Mouse (Mus musculus) hindbrain, embryonic 11.5 days (tissue): ENCODE data around the gene Arel1. TPM values are rescaled to one million over a fixed set of nuclear protein-coding genes. Genes with fewer than 3 reads are reported as not detected.
A peak's percentile ranks its signal among the peaks of the same experiment; 100 is the strongest.

Source experiments
- ATAC-seq: fragments of 200-750 bp; cut with Nextera tagmentation; 2 replicates; pipeline ENCODE4 v1.8.0; 2017; ENCODE audit warnings: mild to moderate bottlenecking, moderate TSS enrichment, moderate library complexity; ENCODE audit not compliant: low FRiP score
- DNase-seq: peaks from one replicate; pipeline ENCODE4 v3.0.0-alpha.2; 2015; ENCODE audit warnings: low spot score
- H3K27ac ChIP-seq: fragments of 300-500 bp; sonication (generic); 2 replicates; pipeline ENCODE4 v1.5.1; 2014; ENCODE audit warnings: mild to moderate bottlenecking, low read depth, low read length
- H3K27me3 ChIP-seq: fragments of 300-500 bp; sonication (generic); 2 replicates; pipeline ENCODE4 v1.6.1; 2014; ENCODE audit warnings: mild to moderate bottlenecking, low read length, moderate library complexity, mixed read lengths; ENCODE audit not compliant: control insufficient read depth, insufficient read depth
- H3K36me3 ChIP-seq: fragments of 300-500 bp; sonication (generic); 2 replicates; pipeline ENCODE4 v1.6.1; 2014; ENCODE audit warnings: mild to moderate bottlenecking, low read length, moderate library complexity, mixed read lengths; ENCODE audit not compliant: control insufficient read depth, insufficient read depth
- H3K4me1 ChIP-seq: fragments of 300-500 bp; sonication (generic); replicated peaks from 2 replicates; pipeline ENCODE4 v1.6.1; 2014; ENCODE audit warnings: low read length, mixed read lengths; ENCODE audit not compliant: control insufficient read depth, insufficient read depth
- H3K4me2 ChIP-seq: fragments of 300-500 bp; sonication (generic); replicated peaks from 2 replicates; pipeline ENCODE4 v1.6.1; 2014; ENCODE audit warnings: mild to moderate bottlenecking, low read depth, low read length
- H3K4me3 ChIP-seq: fragments of 300-500 bp; sonication (generic); 2 replicates; pipeline ENCODE4 v1.5.1; 2014; ENCODE audit warnings: low read depth, low read length
- H3K9ac ChIP-seq: fragments of 300-500 bp; sonication (generic); 2 replicates; pipeline ENCODE4 v1.6.1; 2014; ENCODE audit warnings: low read depth, low read length
- H3K9me3 ChIP-seq: fragments of 300-500 bp; sonication (generic); 2 replicates; pipeline ENCODE4 v1.6.1; 2016; ENCODE audit warnings: low read length; ENCODE audit not compliant: control insufficient read depth
- WGBS: fragments of 180-500 bp; shearing (Covaris S2); extraction: QIAGEN DNeasy Blood & Tissue Kit; methylation state at CpG from one replicate; pipeline ENCODE4 v1.1.7; 2014; 5-methylcytosine and 5-hydroxymethylcytosine counted together
- polyA plus RNA-seq: library from polyadenylated mRNA; unstranded; fragments of >200 nt; fragmentation: Nextera tagmentation; extraction: Ambion mirVana; gene quantifications from 2 replicates; pipeline ENCODE4 v1.2.1, GENCODE M21; 2014

Gene Arel1
- polyA plus RNA-seq, 1 experiment from 2014 or later: 21.8 TPM

DNA sequence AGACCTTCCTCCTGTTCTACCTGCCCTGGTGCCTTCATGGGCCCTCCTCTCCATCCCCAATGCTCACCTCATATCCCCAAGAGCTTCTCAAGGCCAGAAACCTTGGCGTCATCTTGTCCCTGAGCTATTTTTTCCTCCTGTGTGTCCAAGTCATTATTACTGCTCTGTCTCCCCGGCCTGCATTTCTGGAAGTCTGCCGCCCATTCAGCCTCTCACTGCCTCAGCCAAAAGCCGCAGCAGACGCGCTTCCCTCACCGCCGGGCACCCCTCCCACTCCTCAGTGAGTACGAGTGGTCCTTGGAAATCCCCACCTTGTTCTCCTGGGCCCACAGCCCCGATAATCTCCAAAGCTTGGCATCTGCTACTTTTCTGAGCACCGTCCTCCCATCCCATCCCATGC is 90.6 kb downstream of the Arel1 start:
- no peak overlapping the region for H3K27ac ChIP-seq
- no peaks in the 10 kb centered on the region; the same call in 1 of the 2 replicates for H3K9me3 ChIP-seq
- H3K9ac ChIP-seq: no peak overlapping the region
- no peak for DNase-seq
- H3K4me1 ChIP-seq: peaks cover 10% of the 10 kb centered on the region; the same call in 1 of the 2 replicates
- no peaks in the 10 kb centered on the region for H3K36me3 ChIP-seq
- no peak overlapping the region for H3K4me2 ChIP-seq
- 71% methylated on average over 11 of the region's 11 CpGs for WGBS
- no peak overlapping the region for H3K4me3 ChIP-seq
- no peak for ATAC-seq
- H3K27me3 ChIP-seq: peaks cover 22% of the 10 kb centered on the region

DNA sequence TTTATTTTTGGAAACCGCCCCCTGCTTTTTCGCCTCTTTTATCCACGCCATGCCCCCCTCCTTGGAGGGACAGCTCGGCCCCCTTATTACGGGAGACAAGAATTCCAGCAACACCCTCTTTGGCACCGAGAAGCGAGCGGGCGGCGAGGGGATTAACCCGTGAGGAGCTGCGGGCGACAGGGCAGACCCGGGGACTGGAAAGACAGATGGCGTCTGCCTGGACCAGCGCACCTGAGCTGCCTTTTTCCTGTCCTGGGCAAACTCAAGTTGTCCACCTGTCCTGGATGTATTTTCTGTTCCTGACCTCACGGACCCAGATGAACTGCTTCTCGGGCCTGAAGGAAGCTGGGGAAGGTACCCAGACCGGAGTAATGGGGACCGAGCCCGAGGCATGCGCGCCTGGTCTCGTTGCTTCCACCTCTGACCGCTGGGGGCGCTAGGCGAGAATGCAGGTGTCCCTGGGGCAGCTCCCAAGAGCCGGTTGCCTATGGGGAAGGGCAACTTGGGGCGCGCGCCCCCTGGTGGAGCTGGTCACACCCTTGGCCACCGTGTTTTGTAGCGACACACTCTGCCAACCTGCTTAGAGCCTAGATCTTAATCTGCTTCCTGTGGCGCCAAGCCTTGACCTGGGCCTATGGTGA is 94.1 kb downstream of the Arel1 start, which contains the start of gene Ltbp2:
Gene Ltbp2 (minus strand): TSS at position 52 of the 641 bp plus-strand sequence.
- Histone ChIP-seq H3K4me1 (peaks cover 10% of the 10 kb centered on the region; the same call in 1 of the 2 replicates), H3K36me3 (no peaks in the 10 kb centered on the region), H3K9ac (no peak within 1 kb of the TSS), H3K27ac (no peak within 1 kb of the TSS), H3K4me3 (peak within 1 kb of the TSS; percentile 30), H3K9me3 (no peaks in the 10 kb centered on the region; the same call in 1 of the 2 replicates), H3K4me2 (peak within 1 kb of the TSS; percentile 28), H3K27me3 (peaks cover 38% of the 10 kb centered on the region)
- ATAC-seq (no peak), DNase-seq (peak; percentile 82)
- 3% methylated on average over 31 of the region's 34 CpGs for WGBS

DNA sequence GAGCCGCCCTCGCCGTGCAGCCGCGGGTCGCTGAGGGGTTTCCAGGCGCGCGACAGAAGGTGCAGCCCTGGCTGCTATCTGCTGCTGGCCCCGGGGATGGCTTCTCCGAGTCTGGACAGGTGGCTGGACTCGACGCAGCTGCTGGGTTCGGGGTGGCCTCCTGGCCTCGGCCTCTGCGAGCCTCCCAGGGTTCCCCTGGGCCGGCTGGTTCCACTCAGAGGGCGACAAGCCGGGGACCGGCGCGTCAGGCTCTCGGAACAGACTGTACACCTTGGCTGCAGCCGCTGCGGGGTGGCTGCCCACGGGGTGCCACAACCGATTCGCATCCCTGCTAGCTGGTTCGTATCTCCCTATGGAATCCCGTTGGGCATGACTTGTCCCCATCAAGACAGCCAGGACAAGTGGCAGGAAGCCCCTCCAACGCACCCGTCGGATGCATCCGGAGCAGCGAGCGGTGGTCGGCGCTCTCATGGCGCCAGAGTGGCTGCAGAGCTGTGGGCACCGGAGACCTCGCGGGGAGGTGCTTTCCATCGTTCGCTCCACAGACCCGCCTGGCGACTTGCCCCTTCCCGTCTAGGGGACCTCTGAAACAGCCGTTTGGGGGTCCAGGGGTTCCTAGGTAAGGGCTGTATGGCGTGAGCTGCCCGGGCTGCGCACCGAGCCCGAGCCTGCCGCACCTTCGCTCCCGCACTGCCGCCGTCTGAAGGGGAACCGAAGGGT is 94.8 kb downstream of the Arel1 start:
- Histone ChIP-seq H3K27ac (no peak overlapping the region), H3K36me3 (no peaks in the 10 kb centered on the region), H3K9me3 (no peaks in the 10 kb centered on the region; the same call in 1 of the 2 replicates), H3K9ac (no peak overlapping the region), H3K4me2 (peak overlapping the region; percentile 28), H3K4me1 (peaks cover 10% of the 10 kb centered on the region; the same call in 1 of the 2 replicates), H3K27me3 (peaks cover 38% of the 10 kb centered on the region), H3K4me3 (peak overlapping the region; percentile 30)
- ATAC-seq (no peak), DNase-seq (peak; percentile 53)
- 2% methylated on average over 59 of the region's 59 CpGs for WGBS

DNA sequence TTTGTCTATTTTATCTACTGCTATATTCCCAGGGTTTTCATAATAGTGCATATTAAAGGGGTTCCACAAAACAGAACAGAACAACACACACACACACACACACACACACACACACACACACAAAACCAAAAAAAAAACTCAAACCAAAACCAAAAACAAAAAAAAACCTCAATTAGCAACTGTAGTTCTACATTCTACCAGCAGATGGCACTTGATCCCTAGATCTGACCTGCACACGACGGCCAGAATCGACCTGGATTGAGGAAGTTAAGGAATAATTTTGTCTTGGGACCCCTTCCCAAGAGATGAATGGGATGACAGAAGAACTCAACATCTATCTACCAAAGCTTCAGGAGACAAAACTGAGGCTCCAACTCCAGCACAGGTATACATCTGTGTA is 97.3 kb downstream of the Arel1 start:
- peak; percentile 70 for DNase-seq
- H3K36me3 ChIP-seq: no peaks in the 10 kb centered on the region
- peaks cover 10% of the 10 kb centered on the region; the same call in 1 of the 2 replicates for H3K4me1 ChIP-seq
- H3K27ac ChIP-seq: no peak overlapping the region
- H3K9me3 ChIP-seq: no peaks in the 10 kb centered on the region; the same call in 1 of the 2 replicates
- H3K4me2 ChIP-seq: no peak overlapping the region
- H3K4me3 ChIP-seq: no peak overlapping the region
- no peak overlapping the region for H3K9ac ChIP-seq
- 3% methylated on average over 3 of the region's 3 CpGs for WGBS
- H3K27me3 ChIP-seq: peaks cover 38% of the 10 kb centered on the region
- no peak for ATAC-seq

DNA sequence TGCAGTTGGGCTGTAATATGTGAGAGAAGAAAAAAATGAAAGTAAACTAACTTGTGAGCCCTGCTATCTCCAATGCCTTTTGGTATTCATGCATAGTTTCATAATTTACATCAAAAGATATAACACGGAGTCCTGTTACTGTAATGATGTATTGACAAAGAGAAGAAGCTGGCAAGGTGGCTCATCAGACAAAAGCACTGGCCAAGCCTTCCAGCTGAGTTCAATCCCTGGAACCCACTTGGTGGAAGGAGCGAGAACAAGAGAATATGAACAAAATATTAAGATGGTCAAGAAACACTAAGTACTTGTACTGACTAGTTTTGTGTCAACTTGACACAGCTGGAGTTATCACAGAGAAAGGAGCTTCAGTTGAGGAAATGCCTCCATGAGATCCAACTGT is 98.4 kb downstream of the Arel1 start:
- no peak for DNase-seq

More for the DNA sequence above, 98.4 kb downstream of the Arel1 start:
- no peak for ATAC-seq
- WGBS: 75% methylated on average over 2 of the region's 2 CpGs
- Histone ChIP-seq H3K9me3 (no peaks in the 10 kb centered on the region; the same call in 1 of the 2 replicates), H3K27ac (no peak overlapping the region), H3K4me2 (no peak overlapping the region), H3K4me1 (peaks cover 10% of the 10 kb centered on the region; the same call in 1 of the 2 replicates), H3K27me3 (peaks cover 38% of the 10 kb centered on the region), H3K9ac (no peak overlapping the region), H3K36me3 (no peaks in the 10 kb centered on the region), H3K4me3 (no peak overlapping the region)

Other genes with a start within 250 kb of the Arel1 start
- gene Npc2, start 197.7 kb downstream of the Arel1 start, polyA plus RNA-seq: 79.4 and 89.2 TPM in 2 replicates
- 151 and 164 TPM in 2 replicates for gene Isca2, start 197.6 kb downstream of the Arel1 start, polyA plus RNA-seq
- 0.08 and 0.09 TPM in 2 replicates for gene Ltbp2, start 94.4 kb downstream of the Arel1 start, polyA plus RNA-seq
- 148 and 156 TPM in 2 replicates for gene Fcf1, start within 50 bp of the Arel1 start, polyA plus RNA-seq
- gene Ylpm1, start 25.4 kb upstream of the Arel1 start, polyA plus RNA-seq: 44.2 and 53.2 TPM in 2 replicates
- gene Prox2, start 139.9 kb upstream of the Arel1 start, polyA plus RNA-seq: 2.4 and 4.1 TPM in 2 replicates
- 98.7 and 101 TPM in 2 replicates for gene Dlst, start 139.9 kb upstream of the Arel1 start, polyA plus RNA-seq
- 2.3 and 2.6 TPM in 2 replicates for gene Rps6kl1, start 180.4 kb upstream of the Arel1 start, polyA plus RNA-seq
- 5.4 and 7.8 TPM in 2 replicates for gene Pgf, start 206.9 kb upstream of the Arel1 start, polyA plus RNA-seq
- 90.0 and 103 TPM in 2 replicates for gene Eif2b2, start 248.6 kb upstream of the Arel1 start, polyA plus RNA-seq